Mouse (Mus musculus): Measurements from ENCODE around the gene Cntd1.

GRCm38 (mm10) chr11:101338123-101338760 lies 59.4 kb downstream of the Cntd1 start:
- no peak for TF ChIP-seq CTCF (IDR thresholded peaks at IDR 0.05; ENCODE audit: borderline replicate concordance, control insufficient read depth, extremely low read depth, insufficient read depth, low read length, poor library complexity)
- TF ChIP-seq POLR2A (IDR thresholded peaks at IDR 0.05; ENCODE audit: control insufficient read depth, extremely low read depth, insufficient read depth, low read length, poor library complexity), result no peak
